Mouse (Mus musculus) hindbrain, embryonic 16.5 days (tissue): ENCODE results near the gene Gm30191. TPM values are rescaled to one million over a fixed set of nuclear protein-coding genes. Genes with fewer than 3 reads are reported as not detected.
"Not testable (repeated sequence)": the region's sequence is repeated elsewhere in the genome, so short reads cannot be mapped to it uniquely, and the experiment has no call there.

Source experiments
- ATAC-seq: fragments of 200-750 bp; cut with Nextera tagmentation; 2 replicates; pipeline ENCODE4 v1.8.0; 2017; ENCODE audit warnings: moderate TSS enrichment, moderate library complexity
- H3K27ac ChIP-seq: fragments of 300-500 bp; sonication (generic); 2 replicates; pipeline ENCODE4 v1.5.1; 2014; ENCODE audit warnings: low read depth, mild to moderate bottlenecking, control low read depth, low read length, moderate library complexity
- H3K27me3 ChIP-seq: fragments of 300-500 bp; sonication (generic); replicated peaks from 2 replicates; pipeline ENCODE4 v1.6.1; 2014; ENCODE audit warnings: low read length; ENCODE audit not compliant: control insufficient read depth, insufficient read depth
- H3K36me3 ChIP-seq: fragments of 300-500 bp; sonication (generic); 2 replicates; pipeline ENCODE4 v1.6.1; 2014; ENCODE audit warnings: mild to moderate bottlenecking, low read length, moderate library complexity, mixed read lengths; ENCODE audit not compliant: control insufficient read depth, insufficient read depth
- H3K4me1 ChIP-seq: fragments of 300-500 bp; sonication (generic); 2 replicates; pipeline ENCODE4 v1.6.1; 2014; ENCODE audit warnings: low read depth, low read length; ENCODE audit not compliant: control insufficient read depth, insufficient read depth
- H3K4me2 ChIP-seq: fragments of 300-500 bp; sonication (generic); 2 replicates; pipeline ENCODE4 v1.6.1; 2014; ENCODE audit warnings: mild to moderate bottlenecking, low read length, control low read depth, moderate library complexity
- H3K4me3 ChIP-seq: fragments of 300-500 bp; sonication (generic); 2 replicates; pipeline ENCODE4 v1.5.1; 2014; ENCODE audit warnings: mild to moderate bottlenecking, low read length, control low read depth, moderate library complexity
- H3K9ac ChIP-seq: fragments of 300-500 bp; sonication (generic); 2 replicates; pipeline ENCODE4 v1.6.1; 2014; ENCODE audit warnings: low read depth, mild to moderate bottlenecking, control low read depth, low read length, moderate library complexity
- H3K9me3 ChIP-seq: fragments of 300-500 bp; sonication (generic); 2 replicates; pipeline ENCODE4 v1.6.1; 2014; ENCODE audit warnings: mild to moderate bottlenecking, low read length, moderate library complexity; ENCODE audit not compliant: control insufficient read depth
- WGBS: fragments of 180-500 bp; shearing (Covaris S2); extraction: QIAGEN DNeasy Blood & Tissue Kit; methylation state at CpG from one replicate; pipeline ENCODE4 v1.1.7; 2014; 5-methylcytosine and 5-hydroxymethylcytosine counted together
- polyA plus RNA-seq: library from polyadenylated mRNA; unstranded; fragments of >200 nt; fragmentation: Nextera tagmentation; extraction: Ambion mirVana; gene quantifications from 2 replicates; pipeline ENCODE4 v1.2.1, GENCODE M21; 2015

Gm30191 gene
- polyA plus RNA-seq, 1 experiment from 2014 or later, result 0.94 TPM

GRCm38 (mm10) chr4:134293692-134294163 is 47.0 kb downstream of the Gm30191 start:
- no peaks in the 10 kb centered on the region; the same call in 1 of the 2 replicates for H3K4me1 ChIP-seq
- H3K9me3 ChIP-seq, result no peaks in the 10 kb centered on the region
- WGBS, result 73% methylated on average over 9 of the region's 9 CpGs
- H3K4me2 ChIP-seq, result no peak overlapping the region
- H3K27me3 ChIP-seq, result no peaks in the 10 kb centered on the region
- no peak overlapping the region for H3K4me3 ChIP-seq
- no peak overlapping the region for H3K9ac ChIP-seq
- H3K27ac ChIP-seq, result no peak overlapping the region
- no peak for ATAC-seq
- no peaks in the 10 kb centered on the region for H3K36me3 ChIP-seq

DNA sequence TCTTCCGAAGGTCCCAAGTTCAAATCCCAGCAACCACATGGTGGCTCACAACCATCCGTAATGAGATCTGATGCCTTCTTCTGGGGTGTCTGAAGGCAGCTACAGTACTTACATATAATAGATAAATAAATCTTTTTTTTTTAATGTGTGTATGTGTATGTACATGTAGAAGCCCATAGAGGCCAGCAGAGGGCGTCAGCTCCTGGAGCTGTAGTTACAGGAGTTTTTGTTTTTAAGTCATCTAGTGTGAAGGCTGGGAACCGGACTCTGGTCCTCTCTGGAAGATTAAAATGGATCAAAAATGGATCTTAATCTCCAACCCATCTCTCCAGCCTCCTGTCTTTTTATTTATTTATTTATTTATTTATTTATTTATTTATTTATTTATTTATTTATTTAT is 49.4 kb downstream of the Gm30191 start:
- WGBS, result 87% methylated on average over 4 of the region's 4 CpGs
- not testable (repeated sequence) for H3K4me1 ChIP-seq, ATAC-seq, H3K36me3 ChIP-seq, H3K27me3 ChIP-seq, H3K9ac ChIP-seq, H3K27ac ChIP-seq, H3K9me3 ChIP-seq, H3K4me3 ChIP-seq, H3K4me2 ChIP-seq

- 93% methylated on average over 4 of the region's 4 CpGs for WGBS
- ATAC-seq, result no peak
- no peaks in the 10 kb centered on the region for H3K27me3 ChIP-seq
- H3K4me1 ChIP-seq, result no peaks in the 10 kb centered on the region
- H3K4me3 ChIP-seq, result no peak overlapping the region
- H3K36me3 ChIP-seq, result no peaks in the 10 kb centered on the region
- no peak overlapping the region for H3K9ac ChIP-seq
- H3K27ac ChIP-seq, result no peak overlapping the region
- no peaks in the 10 kb centered on the region for H3K9me3 ChIP-seq
- H3K4me2 ChIP-seq, result no peak overlapping the region
Measured at GRCm38 (mm10) chr4:134296523-134296922, 49.8 kb downstream of the Gm30191 start.

GRCm38 (mm10) chr4:134297369-134297768 is 50.6 kb downstream of the Gm30191 start:
- Histone ChIP-seq H3K36me3 (no peaks in the 10 kb centered on the region), H3K27me3 (no peaks in the 10 kb centered on the region), H3K4me1 (no peaks in the 10 kb centered on the region), H3K9me3 (no peaks in the 10 kb centered on the region), H3K4me2 (no peak overlapping the region), H3K4me3 (no peak overlapping the region), H3K27ac (no peak overlapping the region), H3K9ac (no peak overlapping the region)
- 94% methylated on average over 8 of the region's 8 CpGs for WGBS
- no peak for ATAC-seq

DNA sequence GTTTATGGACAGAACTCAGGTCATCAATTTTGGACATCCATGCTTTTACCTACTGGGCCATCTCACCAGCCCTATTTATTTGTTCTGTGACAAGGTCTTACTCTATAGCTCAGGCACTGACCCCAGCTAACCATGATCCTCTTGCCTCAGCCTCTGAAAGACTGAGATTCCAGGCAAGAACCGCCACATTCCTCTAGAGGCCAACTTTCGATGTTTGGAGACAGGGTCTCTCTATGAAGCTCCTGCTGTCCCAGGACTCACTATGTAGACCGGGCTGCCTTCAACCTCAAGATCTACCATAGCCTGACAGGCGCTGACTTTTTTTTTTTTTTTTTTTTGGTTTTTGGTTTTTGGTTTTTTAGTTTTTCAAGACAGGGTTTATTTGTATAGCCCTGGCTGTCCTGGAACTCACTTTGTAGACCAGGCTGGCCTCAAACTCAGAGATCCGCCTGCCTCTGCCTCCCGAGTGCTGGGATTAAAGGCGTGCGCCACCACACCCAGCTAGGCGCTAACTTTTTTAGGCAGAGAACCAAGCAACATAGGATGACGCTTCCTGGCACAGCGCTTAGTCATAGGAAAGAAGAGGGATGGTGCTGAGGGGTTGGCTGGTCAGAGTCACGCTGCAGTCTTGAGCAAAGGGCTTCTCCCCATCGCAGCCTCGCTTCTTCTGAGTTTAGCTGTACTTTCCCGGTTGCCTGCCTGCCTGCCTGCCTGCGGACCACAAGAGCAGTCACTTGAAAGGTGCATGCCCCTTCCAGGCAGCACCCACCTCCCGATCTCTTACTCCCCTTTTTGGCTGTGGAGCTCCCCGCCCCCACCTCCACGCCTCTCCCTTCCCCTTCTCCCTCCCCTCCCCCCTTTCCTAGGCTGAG is 52.1 kb downstream of the Gm30191 start:
- H3K4me3 ChIP-seq, result no peak overlapping the region
- 75% methylated on average over 19 of the region's 19 CpGs for WGBS
- H3K4me2 ChIP-seq, result no peak overlapping the region
- H3K36me3 ChIP-seq, result no peaks in the 10 kb centered on the region
- no peaks in the 10 kb centered on the region for H3K27me3 ChIP-seq
- ATAC-seq, result no peak
- no peaks in the 10 kb centered on the region for H3K9me3 ChIP-seq
- H3K4me1 ChIP-seq, result no peaks in the 10 kb centered on the region
- H3K27ac ChIP-seq, result no peak overlapping the region
- H3K9ac ChIP-seq, result no peak overlapping the region

DNA sequence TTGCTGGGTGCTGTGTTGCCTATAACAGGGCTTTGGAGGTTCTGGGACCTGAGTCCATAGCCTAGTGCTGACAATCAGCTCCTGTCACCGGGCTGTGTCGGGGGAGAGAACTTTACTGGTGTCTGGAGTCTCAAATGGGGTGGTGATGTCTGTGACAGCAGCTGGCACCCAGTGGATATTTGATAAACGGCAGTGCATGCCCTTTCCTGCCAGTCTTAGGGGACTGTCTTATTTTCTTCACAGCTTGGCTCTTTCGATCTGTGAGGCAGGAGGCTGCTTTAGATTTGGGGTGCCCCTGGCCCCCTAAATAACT is 52.7 kb downstream of the Gm30191 start:
- no peaks in the 10 kb centered on the region for H3K36me3 ChIP-seq
- no peaks in the 10 kb centered on the region for H3K27me3 ChIP-seq
- ATAC-seq, result no peak
- H3K4me3 ChIP-seq, result no peak overlapping the region
- no peaks in the 10 kb centered on the region for H3K4me1 ChIP-seq
- no peaks in the 10 kb centered on the region for H3K9me3 ChIP-seq
- H3K4me2 ChIP-seq, result no peak overlapping the region
- no peak overlapping the region for H3K9ac ChIP-seq
- no peak overlapping the region for H3K27ac ChIP-seq
- 64% methylated on average over 4 of the region's 4 CpGs for WGBS

Other genes starting within 250 kb of the Gm30191 start
- gene Dhdds, start 246.0 kb upstream of the Gm30191 start, polyA plus RNA-seq, result 49.7 and 49.8 TPM in 2 replicates
- gene Lin28a, start 228.1 kb upstream of the Gm30191 start, polyA plus RNA-seq, result 0.16 and 0.35 TPM in 2 replicates
- gene Zfp683, start 193.1 kb upstream of the Gm30191 start, polyA plus RNA-seq, result not detected in 2 replicates
- gene Crybg2, start 186.1 kb upstream of the Gm30191 start, polyA plus RNA-seq, result 3.7 and 5.3 TPM in 2 replicates
- gene Cd52, start 151.9 kb upstream of the Gm30191 start, polyA plus RNA-seq, result 1.5 and 1.8 TPM in 2 replicates
- gene Ubxn11, start 144.4 kb upstream of the Gm30191 start, polyA plus RNA-seq, result 21.3 and 21.5 TPM in 2 replicates
- 467 and 509 TPM in 2 replicates for gene Sh3bgrl3, start 118.1 kb upstream of the Gm30191 start, polyA plus RNA-seq
- gene Cep85, start 59.8 kb upstream of the Gm30191 start, polyA plus RNA-seq, result 17.6 and 18.0 TPM in 2 replicates
- gene Gm7534, start 43.9 kb upstream of the Gm30191 start, polyA plus RNA-seq, result not detected in 2 replicates
- gene Catsper4, start 19.6 kb upstream of the Gm30191 start, polyA plus RNA-seq, result not detected in 2 replicates
- gene Cnksr1, start 8.5 kb upstream of the Gm30191 start, polyA plus RNA-seq, result 0.10 and 0.21 TPM in 2 replicates
- 0.50 and 0.60 TPM in 2 replicates for gene E130218I03Rik, start 3.3 kb upstream of the Gm30191 start, polyA plus RNA-seq
- 13.3 and 14.7 TPM in 2 replicates for gene Zfp593, start 1.3 kb upstream of the Gm30191 start, polyA plus RNA-seq
- 15.7 and 16.9 TPM in 2 replicates for gene Grrp1, start 7.2 kb downstream of the Gm30191 start, polyA plus RNA-seq
- 32.5 and 36.1 TPM in 2 replicates for gene Pdik1l, start 41.0 kb downstream of the Gm30191 start, polyA plus RNA-seq
- 0.76 and 1.2 TPM in 2 replicates for gene Trim63, start 68.2 kb downstream of the Gm30191 start, polyA plus RNA-seq
- gene Slc30a2, start 96.2 kb downstream of the Gm30191 start, polyA plus RNA-seq, result 0.17 and 0.25 TPM in 2 replicates
- gene Extl1, start 136.9 kb downstream of the Gm30191 start, polyA plus RNA-seq, result 0.65 and 0.66 TPM in 2 replicates
- gene Pafah2, start 149.4 kb downstream of the Gm30191 start, polyA plus RNA-seq, result 7.8 and 8.5 TPM in 2 replicates
- 5,655 and 5,657 TPM in 2 replicates for gene Stmn1, start 221.4 kb downstream of the Gm30191 start, polyA plus RNA-seq
- 40.5 and 46.7 TPM in 2 replicates for gene Paqr7, start 249.8 kb downstream of the Gm30191 start, polyA plus RNA-seq